Mouse (Mus musculus): ENCODE data around the gene Dctn1. TPM values are rescaled to one million over a fixed set of nuclear protein-coding genes. Genes with fewer than 3 reads are reported as not detected.

The Dctn1 gene
- total and polyA plus RNA-seq, 3 experiments: 51.6 to 243 (median 83.0) TPM

GRCm38 (mm10) chr6:83244422-83245061 is 78.8 kb downstream of the Dctn1 start:
- H3K27me3 ChIP-seq (ENCODE audit: insufficient read depth, low read length): peaks cover 29% of the 10 kb centered on the region
- no peak for DNase-seq (ENCODE audit: low spot score)

GRCm38 (mm10) chr6:83245134-83245533 is 79.4 kb downstream of the Dctn1 start:
- DNase-seq (ENCODE audit: low spot score): no peak
- no peak for TF ChIP-seq POLR2AphosphoS5 (IDR thresholded peaks at IDR 0.05; ENCODE audit: insufficient replicate concordance, low read depth, low read length)
- TF ChIP-seq GATA2 (IDR thresholded peaks at IDR 0.05; ENCODE audit: borderline replicate concordance, low read depth, low read length): no peak
- no peak for TF ChIP-seq TAL1 (conservative IDR thresholded peaks at IDR 0.05; ENCODE audit: low read depth, low read length)
- no peak for TF ChIP-seq GATA1 (IDR thresholded peaks at IDR 0.05; ENCODE audit: borderline replicate concordance, low read length)
- TF ChIP-seq CTCF (IDR thresholded peaks at IDR 0.05; ENCODE audit: low read depth, low read length): no peak
- Histone ChIP-seq H3K4me1 (ENCODE audit: insufficient read depth, low read depth, low read length) (no peaks in the 10 kb centered on the region), H3K27me3 (ENCODE audit: insufficient read depth, low read length) (peaks cover 27% of the 10 kb centered on the region), H3K36me3 (replicated peaks) (no peaks in the 10 kb centered on the region), H3K4me3 (ENCODE audit: low read depth, low read length) (no peak overlapping the region), H3K9me3 (replicated peaks) (no peaks in the 10 kb centered on the region)
- ATAC-seq (ENCODE audit: extremely low read depth, insufficient number of reproducible peaks, low FRiP score, poor library complexity, severe bottlenecking): no peak

More at GRCm38 (mm10) chr6:83244422-83245061, 78.8 kb downstream of the Dctn1 start:
- no peaks in the 10 kb centered on the region for H3K36me3 ChIP-seq (replicated peaks)
- H3K4me3 ChIP-seq (ENCODE audit: low read depth, low read length): no peak overlapping the region
- no peak for TF ChIP-seq GATA1 (IDR thresholded peaks at IDR 0.05; ENCODE audit: borderline replicate concordance, low read length)
- no peak for TF ChIP-seq GATA2 (IDR thresholded peaks at IDR 0.05; ENCODE audit: borderline replicate concordance, low read depth, low read length)
- TF ChIP-seq POLR2AphosphoS5 (IDR thresholded peaks at IDR 0.05; ENCODE audit: insufficient replicate concordance, low read depth, low read length): no peak
- TF ChIP-seq CTCF (IDR thresholded peaks at IDR 0.05; ENCODE audit: low read depth, low read length): no peak
- no peak for TF ChIP-seq TAL1 (conservative IDR thresholded peaks at IDR 0.05; ENCODE audit: low read depth, low read length)
- no peaks in the 10 kb centered on the region for H3K9me3 ChIP-seq (replicated peaks)
- no peaks in the 10 kb centered on the region for H3K4me1 ChIP-seq (ENCODE audit: insufficient read depth, low read depth, low read length)
- ATAC-seq (ENCODE audit: extremely low read depth, insufficient number of reproducible peaks, low FRiP score, poor library complexity, severe bottlenecking): no peak

DNA sequence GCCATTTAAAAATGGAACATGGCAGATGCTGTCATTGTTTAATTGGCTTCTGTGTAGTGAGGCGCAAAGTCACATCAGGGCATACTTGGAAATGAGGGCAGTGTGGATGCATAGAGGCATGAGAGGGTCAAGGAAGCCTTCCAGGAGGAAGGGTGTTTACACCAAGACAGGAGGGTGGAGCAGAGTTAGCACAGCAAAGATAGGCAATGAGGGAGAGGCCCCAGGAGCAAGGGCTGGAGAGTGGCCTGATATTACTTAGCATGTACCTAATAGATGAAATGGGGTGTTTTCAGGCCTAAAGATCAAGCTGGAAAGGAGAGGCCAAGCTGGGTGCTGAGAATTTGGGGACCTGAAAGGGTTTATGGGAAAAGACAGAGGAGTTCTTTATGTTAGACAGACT is 80.3 kb downstream of the Dctn1 start:
- TF ChIP-seq POLR2AphosphoS5 (IDR thresholded peaks at IDR 0.05; ENCODE audit: insufficient replicate concordance, low read depth, low read length): no peak
- TF ChIP-seq CTCF (IDR thresholded peaks at IDR 0.05; ENCODE audit: low read depth, low read length): no peak
- no peak for TF ChIP-seq GATA1 (IDR thresholded peaks at IDR 0.05; ENCODE audit: borderline replicate concordance, low read length)
- TF ChIP-seq TAL1 (conservative IDR thresholded peaks at IDR 0.05; ENCODE audit: low read depth, low read length): no peak
- no peak for TF ChIP-seq GATA2 (IDR thresholded peaks at IDR 0.05; ENCODE audit: borderline replicate concordance, low read depth, low read length)
- Histone ChIP-seq H3K27me3 (ENCODE audit: insufficient read depth, low read length) (peaks cover 25% of the 10 kb centered on the region), H3K4me3 (ENCODE audit: low read depth, low read length) (no peak overlapping the region), H3K4me1 (ENCODE audit: insufficient read depth, low read depth, low read length) (no peaks in the 10 kb centered on the region), H3K36me3 (replicated peaks) (no peaks in the 10 kb centered on the region), H3K9me3 (replicated peaks) (no peaks in the 10 kb centered on the region)
- no peak for DNase-seq (ENCODE audit: low spot score)
- no peak for ATAC-seq (ENCODE audit: extremely low read depth, insufficient number of reproducible peaks, low FRiP score, poor library complexity, severe bottlenecking)

DNA sequence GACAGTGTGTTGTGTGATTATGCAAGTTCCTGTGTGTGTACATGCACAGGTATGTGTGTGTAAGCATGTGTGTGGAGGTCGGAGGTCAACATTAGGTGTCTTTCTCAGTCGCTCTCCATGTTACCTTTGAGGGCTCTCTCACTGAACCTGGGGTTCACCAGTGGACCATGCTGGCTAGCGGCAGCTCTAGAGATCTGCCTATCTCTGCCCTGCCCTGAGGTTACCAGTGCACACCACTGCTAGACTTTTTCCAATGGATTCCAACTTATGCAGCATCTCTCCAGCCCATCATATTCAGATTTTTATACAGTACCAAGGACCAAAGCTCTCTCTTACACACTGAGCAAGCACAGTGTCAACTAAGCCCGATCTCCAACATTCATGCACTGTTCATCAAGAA is 81.0 kb downstream of the Dctn1 start:
- Histone ChIP-seq H3K4me1 (ENCODE audit: insufficient read depth, low read depth, low read length) (no peaks in the 10 kb centered on the region), H3K27me3 (ENCODE audit: insufficient read depth, low read length) (peaks cover 24% of the 10 kb centered on the region), H3K9me3 (replicated peaks) (no peaks in the 10 kb centered on the region), H3K36me3 (replicated peaks) (no peaks in the 10 kb centered on the region), H3K4me3 (ENCODE audit: low read depth, low read length) (no peak overlapping the region)
- ATAC-seq (ENCODE audit: extremely low read depth, insufficient number of reproducible peaks, low FRiP score, poor library complexity, severe bottlenecking): no peak
- no peak for TF ChIP-seq CTCF (IDR thresholded peaks at IDR 0.05; ENCODE audit: low read depth, low read length)
- TF ChIP-seq POLR2AphosphoS5 (IDR thresholded peaks at IDR 0.05; ENCODE audit: insufficient replicate concordance, low read depth, low read length): no peak
- no peak for TF ChIP-seq TAL1 (conservative IDR thresholded peaks at IDR 0.05; ENCODE audit: low read depth, low read length)
- no peak for TF ChIP-seq GATA1 (IDR thresholded peaks at IDR 0.05; ENCODE audit: borderline replicate concordance, low read length)
- no peak for TF ChIP-seq GATA2 (IDR thresholded peaks at IDR 0.05; ENCODE audit: borderline replicate concordance, low read depth, low read length)
- no peak for DNase-seq (ENCODE audit: low spot score)

GRCm38 (mm10) chr6:83247153-83247552 is 81.4 kb downstream of the Dctn1 start:
- H3K27me3 ChIP-seq (ENCODE audit: insufficient read depth, low read length): peaks cover 21% of the 10 kb centered on the region
- DNase-seq (ENCODE audit: low spot score) (no peak), ATAC-seq (ENCODE audit: extremely low read depth, insufficient number of reproducible peaks, low FRiP score, poor library complexity, severe bottlenecking) (no peak)
- no peaks in the 10 kb centered on the region for H3K36me3 ChIP-seq (replicated peaks)
- TF ChIP-seq GATA1 (IDR thresholded peaks at IDR 0.05; ENCODE audit: borderline replicate concordance, low read length) (no peak), TAL1 (conservative IDR thresholded peaks at IDR 0.05; ENCODE audit: low read depth, low read length) (no peak), CTCF (IDR thresholded peaks at IDR 0.05; ENCODE audit: low read depth, low read length) (no peak), POLR2AphosphoS5 (IDR thresholded peaks at IDR 0.05; ENCODE audit: insufficient replicate concordance, low read depth, low read length) (no peak), GATA2 (IDR thresholded peaks at IDR 0.05; ENCODE audit: borderline replicate concordance, low read depth, low read length) (no peak)
- H3K4me3 ChIP-seq (ENCODE audit: low read depth, low read length): no peak overlapping the region
- no peaks in the 10 kb centered on the region for H3K9me3 ChIP-seq (replicated peaks)
- no peaks in the 10 kb centered on the region for H3K4me1 ChIP-seq (ENCODE audit: insufficient read depth, low read depth, low read length)

Other genes with a start within 250 kb of the Dctn1 start
Only the 20 nearest of the 23 such genes appear.
- 5.1 and 7.8 TPM in 2 replicates for gene Dok1, start 132.4 kb upstream of the Dctn1 start, total RNA-seq (2014; fragmentation: Nextera tagmentation)
- gene Dok1, start 132.4 kb upstream of the Dctn1 start, total RNA-seq (2017): 28.4 and 30.6 TPM in 2 replicates
- gene Dok1, start 132.4 kb upstream of the Dctn1 start, polyA plus RNA-seq (2012): 78.1 and 82.5 TPM in 2 replicates
- 0.75 and 0.87 TPM in 2 replicates for gene Loxl3, start 131.7 kb upstream of the Dctn1 start, total RNA-seq (2014; fragmentation: Nextera tagmentation)
- gene Loxl3, start 131.7 kb upstream of the Dctn1 start, total RNA-seq (2017): 0.71 and 1.1 TPM in 2 replicates
- 0.12 and 0.32 TPM in 2 replicates for gene Loxl3, start 131.7 kb upstream of the Dctn1 start, polyA plus RNA-seq (2012)
- gene Aup1, start 111.4 kb upstream of the Dctn1 start, total RNA-seq (2014; fragmentation: Nextera tagmentation): 409 and 454 TPM in 2 replicates
- gene Aup1, start 111.4 kb upstream of the Dctn1 start, total RNA-seq (2017): 133 and 163 TPM in 2 replicates
- 1,014 and 1,378 TPM in 2 replicates for gene Aup1, start 111.4 kb upstream of the Dctn1 start, polyA plus RNA-seq (2012)
- 36.0 and 39.9 TPM in 2 replicates for gene Htra2, start 110.6 kb upstream of the Dctn1 start, total RNA-seq (2014; fragmentation: Nextera tagmentation)
- 36.7 and 47.0 TPM in 2 replicates for gene Htra2, start 110.6 kb upstream of the Dctn1 start, total RNA-seq (2017)
- 35.6 and 36.5 TPM in 2 replicates for gene Htra2, start 110.6 kb upstream of the Dctn1 start, polyA plus RNA-seq (2012)
- 23.5 and 28.7 TPM in 2 replicates for gene Dqx1, start 108.1 kb upstream of the Dctn1 start, total RNA-seq (2014; fragmentation: Nextera tagmentation)
- gene Dqx1, start 108.1 kb upstream of the Dctn1 start, total RNA-seq (2017): 2.5 and 3.8 TPM in 2 replicates
- 1.4 and 2.3 TPM in 2 replicates for gene Dqx1, start 108.1 kb upstream of the Dctn1 start, polyA plus RNA-seq (2012)
- gene Tlx2, start 95.6 kb upstream of the Dctn1 start, total RNA-seq (2014; fragmentation: Nextera tagmentation): not detected in 2 replicates
- not detected in 2 replicates for gene Tlx2, start 95.6 kb upstream of the Dctn1 start, total RNA-seq (2017)
- not detected in 2 replicates for gene Tlx2, start 95.6 kb upstream of the Dctn1 start, polyA plus RNA-seq (2012)
- 41.1 and 57.1 TPM in 2 replicates for gene Pcgf1, start 88.1 kb upstream of the Dctn1 start, total RNA-seq (2014; fragmentation: Nextera tagmentation)
- 14.5 and 17.8 TPM in 2 replicates for gene Pcgf1, start 88.1 kb upstream of the Dctn1 start, total RNA-seq (2017)
- 8.7 and 10.8 TPM in 2 replicates for gene Pcgf1, start 88.1 kb upstream of the Dctn1 start, polyA plus RNA-seq (2012)
- not detected in 2 replicates for gene Lbx2, start 79.6 kb upstream of the Dctn1 start, total RNA-seq (2014; fragmentation: Nextera tagmentation)
- gene Lbx2, start 79.6 kb upstream of the Dctn1 start, total RNA-seq (2017): not detected in 2 replicates
- 0.15 and 0.19 TPM in 2 replicates for gene Lbx2, start 79.6 kb upstream of the Dctn1 start, polyA plus RNA-seq (2012)
- gene Ccdc142, start 64.3 kb upstream of the Dctn1 start, total RNA-seq (2014; fragmentation: Nextera tagmentation): 1.0 and 3.4 TPM in 2 replicates
- gene Ccdc142, start 64.3 kb upstream of the Dctn1 start, total RNA-seq (2017): 4.2 and 4.4 TPM in 2 replicates
- gene Ccdc142, start 64.3 kb upstream of the Dctn1 start, polyA plus RNA-seq (2012): 5.5 and 6.3 TPM in 2 replicates
- 2.6 and 2.9 TPM in 2 replicates for gene Gm42688, start 64.3 kb upstream of the Dctn1 start, total RNA-seq (2014; fragmentation: Nextera tagmentation)
- gene Gm42688, start 64.3 kb upstream of the Dctn1 start, total RNA-seq (2017): 3.9 and 4.3 TPM in 2 replicates
- 2.5 and 3.4 TPM in 2 replicates for gene Gm42688, start 64.3 kb upstream of the Dctn1 start, polyA plus RNA-seq (2012)
- gene Mrpl53, start 56.9 kb upstream of the Dctn1 start, total RNA-seq (2014; fragmentation: Nextera tagmentation): 17.5 and 22.1 TPM in 2 replicates
- 28.5 and 32.5 TPM in 2 replicates for gene Mrpl53, start 56.9 kb upstream of the Dctn1 start, total RNA-seq (2017)
- gene Mrpl53, start 56.9 kb upstream of the Dctn1 start, polyA plus RNA-seq (2012): 43.2 and 51.2 TPM in 2 replicates
- gene Mogs, start 50.4 kb upstream of the Dctn1 start, total RNA-seq (2014; fragmentation: Nextera tagmentation): 26.5 and 28.3 TPM in 2 replicates
- 44.6 and 47.7 TPM in 2 replicates for gene Mogs, start 50.4 kb upstream of the Dctn1 start, total RNA-seq (2017)
- 104 and 116 TPM in 2 replicates for gene Mogs, start 50.4 kb upstream of the Dctn1 start, polyA plus RNA-seq (2012)
- 30.8 and 49.1 TPM in 2 replicates for gene Wbp1, start 44.4 kb upstream of the Dctn1 start, total RNA-seq (2014; fragmentation: Nextera tagmentation)
- 94.7 and 104 TPM in 2 replicates for gene Wbp1, start 44.4 kb upstream of the Dctn1 start, total RNA-seq (2017)
- 32.3 and 47.9 TPM in 2 replicates for gene Wbp1, start 44.4 kb upstream of the Dctn1 start, polyA plus RNA-seq (2012)
- gene Ino80b, start 40.5 kb upstream of the Dctn1 start, total RNA-seq (2014; fragmentation: Nextera tagmentation): 19.7 and 20.5 TPM in 2 replicates
- 21.1 and 27.1 TPM in 2 replicates for gene Ino80b, start 40.5 kb upstream of the Dctn1 start, total RNA-seq (2017)
- 121 and 171 TPM in 2 replicates for gene Ino80b, start 40.5 kb upstream of the Dctn1 start, polyA plus RNA-seq (2012)
- 6.8 and 7.6 TPM in 2 replicates for gene Rtkn, start 30.5 kb upstream of the Dctn1 start, total RNA-seq (2014; fragmentation: Nextera tagmentation)
- gene Rtkn, start 30.5 kb upstream of the Dctn1 start, total RNA-seq (2017): 4.0 and 4.9 TPM in 2 replicates
- 34.2 and 48.4 TPM in 2 replicates for gene Rtkn, start 30.5 kb upstream of the Dctn1 start, polyA plus RNA-seq (2012)
- gene Wdr54, start 9.5 kb upstream of the Dctn1 start, total RNA-seq (2014; fragmentation: Nextera tagmentation): not detected in 2 replicates
- 0.27 TPM in 1 of 2 replicates, not detected in the other for gene Wdr54, start 9.5 kb upstream of the Dctn1 start, total RNA-seq (2017)
- not detected in 2 replicates for gene Wdr54, start 9.5 kb upstream of the Dctn1 start, polyA plus RNA-seq (2012)
- not detected in 2 replicates for gene 1700003E16Rik, start 9.5 kb upstream of the Dctn1 start, total RNA-seq (2014; fragmentation: Nextera tagmentation)
- gene 1700003E16Rik, start 9.5 kb upstream of the Dctn1 start, total RNA-seq (2017): 0.12 and 0.16 TPM in 2 replicates
- gene 1700003E16Rik, start 9.5 kb upstream of the Dctn1 start, polyA plus RNA-seq (2012): not detected in 2 replicates
- not detected in 2 replicates for gene Slc4a5, start 53.9 kb downstream of the Dctn1 start, total RNA-seq (2014; fragmentation: Nextera tagmentation)
- 0.05 TPM in 1 of 2 replicates, not detected in the other for gene Slc4a5, start 53.9 kb downstream of the Dctn1 start, total RNA-seq (2017)
- not detected in 2 replicates for gene Slc4a5, start 53.9 kb downstream of the Dctn1 start, polyA plus RNA-seq (2012)
- gene Mthfd2, start 160.0 kb downstream of the Dctn1 start, total RNA-seq (2014; fragmentation: Nextera tagmentation): 36.6 and 37.9 TPM in 2 replicates
- gene Mthfd2, start 160.0 kb downstream of the Dctn1 start, total RNA-seq (2017): 26.2 and 31.5 TPM in 2 replicates
- gene Mthfd2, start 160.0 kb downstream of the Dctn1 start, polyA plus RNA-seq (2012): 35.8 and 39.8 TPM in 2 replicates
- gene Mob1a, start 160.1 kb downstream of the Dctn1 start, total RNA-seq (2014; fragmentation: Nextera tagmentation): 111 and 119 TPM in 2 replicates
- 236 and 238 TPM in 2 replicates for gene Mob1a, start 160.1 kb downstream of the Dctn1 start, total RNA-seq (2017)
- 142 and 156 TPM in 2 replicates for gene Mob1a, start 160.1 kb downstream of the Dctn1 start, polyA plus RNA-seq (2012)

Measured in G1E (cell line).